Mouse (Mus musculus) lung, postnatal 0 days (tissue): ENCODE results near the gene Tmem266.

Experiments used
- CTCF ChIP-seq: IDR thresholded peaks from 2 replicates; pipeline ENCODE4 v1.5.1; 2016; ENCODE audit warnings: antibody characterized with exemption, mild to moderate bottlenecking
- EP300 ChIP-seq: IDR thresholded peaks from 2 replicates; pipeline ENCODE4 v1.6.1; 2016; ENCODE audit warnings: antibody characterized with exemption, mild to moderate bottlenecking, control low read depth

DNA sequence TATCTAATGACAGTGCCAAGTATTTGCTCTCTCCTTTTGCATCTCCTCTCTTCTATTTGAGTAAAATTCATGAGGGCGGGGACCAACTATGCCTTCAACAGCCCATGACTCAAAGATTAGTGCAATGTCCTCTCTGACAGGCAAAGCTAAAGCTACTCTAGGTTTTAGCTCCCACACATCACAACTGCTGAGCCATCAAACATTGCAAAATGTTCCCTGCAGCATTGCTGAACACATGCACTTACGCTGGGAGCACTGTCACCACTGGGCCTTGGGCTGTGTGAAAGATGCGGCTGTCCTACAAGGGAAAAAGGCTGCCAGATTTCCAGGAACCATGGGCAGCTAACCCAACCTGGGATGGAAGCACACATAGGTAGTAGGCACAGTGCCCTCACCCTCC is 124.7 kb downstream of the Tmem266 start:
- no peak for TF ChIP-seq EP300
- TF ChIP-seq CTCF, result no peak
